Mouse (Mus musculus) brain, adult 2 months (tissue): ENCODE data around the gene Tk1.
A peak's percentile ranks its signal among the peaks of the same experiment; 100 is the strongest.

ENCODE experiments used
- DNase-seq: peaks from one replicate; pipeline ENCODE4 v3.0.0; 2011; ENCODE audit warnings: low read depth, low spot score

Tk1 gene

GRCm38 (mm10) chr11:117825333-117826101 lies at the start of gene Tk1, which contains the start of gene Afmid:
Gene Tk1 (minus strand): TSS chr11:117826092.
Gene Afmid (plus strand): TSS chr11:117825924.
- DNase-seq, result peak; percentile 74

- no peak for DNase-seq
These were observed 49.8 kb upstream of the Tk1 start for GRCm38 (mm10) chr11:117875681-117876080.

- no peak for DNase-seq
These were observed 48.5 kb upstream of the Tk1 start for GRCm38 (mm10) chr11:117874419-117874818.

- peak; percentile 93 for DNase-seq
These were observed 47.1 kb upstream of the Tk1 start, which contains the start of gene Tha1 for GRCm38 (mm10) chr11:117872861-117873608. Gene Tha1 (minus strand): TSS chr11:117873481.

GRCm38 (mm10) chr11:117871911-117872584 lies 46.2 kb upstream of the Tk1 start:
- DNase-seq, result no peak

GRCm38 (mm10) chr11:117871376-117871775 lies 45.5 kb upstream of the Tk1 start:
- DNase-seq, result no peak

GRCm38 (mm10) chr11:117870688-117871365 lies 44.9 kb upstream of the Tk1 start:
- DNase-seq, result peak; percentile 92

- no peak for DNase-seq
These were observed 40.1 kb upstream of the Tk1 start for GRCm38 (mm10) chr11:117865988-117866387.

- no peak for DNase-seq
These were observed 38.9 kb upstream of the Tk1 start for GRCm38 (mm10) chr11:117864805-117865204.

- DNase-seq, result no peak
These were observed 37.4 kb upstream of the Tk1 start for GRCm38 (mm10) chr11:117863174-117863856.

GRCm38 (mm10) chr11:117860601-117861000 lies 34.7 kb upstream of the Tk1 start, which contains the start of gene Tmem235:
Gene Tmem235 (plus strand): TSS chr11:117860752.
- no peak for DNase-seq

- no peak for DNase-seq
These were observed 32.5 kb upstream of the Tk1 start for GRCm38 (mm10) chr11:117858392-117858791.

GRCm38 (mm10) chr11:117857462-117857861 lies 31.6 kb upstream of the Tk1 start:
- no peak for DNase-seq

GRCm38 (mm10) chr11:117855975-117856374 lies 30.1 kb upstream of the Tk1 start:
- DNase-seq, result no peak

- DNase-seq, result no peak
These were observed 29.5 kb upstream of the Tk1 start for GRCm38 (mm10) chr11:117855360-117855759.

- DNase-seq, result no peak
These were observed 28.3 kb upstream of the Tk1 start for GRCm38 (mm10) chr11:117854241-117854640.

- no peak for DNase-seq
These were observed 27.0 kb upstream of the Tk1 start for GRCm38 (mm10) chr11:117852875-117853274.

- peak; percentile 97 for DNase-seq
These were observed 23.2 kb upstream of the Tk1 start, which contains the start of gene Birc5 for GRCm38 (mm10) chr11:117848985-117849671. Gene Birc5 (plus strand): TSS chr11:117849251.

GRCm38 (mm10) chr11:117848271-117848984 lies 22.5 kb upstream of the Tk1 start:
- DNase-seq, result peak; percentile 47
